Mouse (Mus musculus) heart, postnatal 0 days (tissue): ENCODE measurements around the gene Map2.

ENCODE experiments used
- CTCF ChIP-seq: IDR thresholded peaks from 2 replicates; pipeline ENCODE4 v1.5.1; 2016; ENCODE audit warnings: antibody characterized with exemption, control low read depth, low read depth
- EP300 ChIP-seq: IDR thresholded peaks from 2 replicates; pipeline ENCODE4 v1.6.1; 2016; ENCODE audit warnings: antibody characterized with exemption, low read depth

DNA sequence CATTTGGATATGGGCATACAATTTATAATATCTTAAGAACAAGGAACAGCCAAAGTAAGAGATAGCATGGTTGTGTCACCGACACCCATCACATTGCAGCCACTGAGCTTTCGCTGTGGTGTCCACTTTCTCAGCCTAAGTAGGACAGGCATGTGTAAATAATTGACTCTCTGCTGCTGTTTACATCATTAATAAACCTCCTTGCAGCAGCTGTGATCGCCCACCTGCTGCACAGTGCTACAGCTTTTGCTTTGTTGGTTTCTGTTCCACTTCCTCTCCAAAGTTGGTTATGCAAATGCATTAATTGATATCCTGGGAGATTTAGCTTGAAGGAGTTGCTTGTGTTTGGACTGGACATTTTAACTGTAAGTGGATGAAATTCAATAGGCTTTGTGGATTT is 53.1 kb downstream of the Map2 start:
- no peak for TF ChIP-seq CTCF
- TF ChIP-seq EP300, result no peak
